Mouse (Mus musculus) ES-Bruce4 (cell line): ENCODE measurements around the gene 3110082I17Rik.

Experiments used
- CTCF ChIP-seq: IDR thresholded peaks from one replicate; pipeline ENCODE4 v1.8.1; 2011; ENCODE audit warnings: low read depth, low read length
- EP300 ChIP-seq: IDR thresholded peaks from 2 replicates; pipeline ENCODE4 v1.6.1; 2011; ENCODE audit warnings: low read depth, low read length; ENCODE audit not compliant: insufficient read depth
- POLR2A ChIP-seq: IDR thresholded peaks from one replicate; pipeline ENCODE4 v1.8.1; 2011; ENCODE audit warnings: low read length; ENCODE audit not compliant: insufficient read depth

- TF ChIP-seq POLR2A (no peak), CTCF (no peak), EP300 (no peak)
Observed at GRCm38 (mm10) chr5:139502281-139502680, 42.0 kb upstream of the 3110082I17Rik start.
